Mouse (Mus musculus): ENCODE measurements around the gene Tes.

Tes gene

DNA sequence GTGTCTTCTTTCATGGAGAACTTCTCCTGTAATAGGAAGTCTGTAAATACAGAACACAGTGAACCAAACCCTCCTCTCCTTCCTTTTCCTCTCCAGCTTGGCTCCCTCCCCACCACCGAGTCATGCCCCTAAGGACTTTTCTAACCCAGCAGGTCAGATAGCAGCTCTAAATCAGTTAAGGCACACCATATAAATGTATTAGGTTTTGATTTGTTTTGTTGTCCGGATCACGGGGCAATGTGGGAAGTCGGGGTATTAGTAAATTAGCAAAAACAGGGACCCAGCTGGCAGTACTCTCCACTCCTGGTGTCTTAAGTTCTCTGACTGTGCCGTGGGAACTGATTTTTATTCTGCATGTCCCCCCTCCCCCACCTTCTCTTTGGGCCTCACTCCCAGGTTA lies 14.4 kb downstream of the Tes start:
- no peak for DNase-seq (ENCODE audit: low read depth)

DNA sequence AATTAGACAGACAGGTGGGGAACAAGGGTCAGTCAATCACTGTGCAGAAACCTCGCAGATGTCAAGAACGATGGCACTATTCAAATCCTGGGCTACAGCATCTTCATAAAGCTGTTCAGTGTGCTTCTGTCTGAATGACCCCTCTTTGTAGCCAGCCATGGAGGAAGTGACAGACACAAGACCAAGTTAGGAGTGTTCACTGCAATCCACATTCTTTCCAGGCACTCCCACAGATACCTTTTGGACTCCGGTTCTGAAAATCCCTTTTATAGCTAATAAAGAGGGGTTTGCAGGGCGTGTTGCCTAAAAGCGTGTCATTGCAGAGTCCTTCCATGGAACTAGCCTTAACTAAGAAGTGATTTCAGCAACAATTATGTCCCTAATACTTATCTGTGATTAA lies 14.9 kb downstream of the Tes start:
- DNase-seq (ENCODE audit: low read depth) = no peak

DNA sequence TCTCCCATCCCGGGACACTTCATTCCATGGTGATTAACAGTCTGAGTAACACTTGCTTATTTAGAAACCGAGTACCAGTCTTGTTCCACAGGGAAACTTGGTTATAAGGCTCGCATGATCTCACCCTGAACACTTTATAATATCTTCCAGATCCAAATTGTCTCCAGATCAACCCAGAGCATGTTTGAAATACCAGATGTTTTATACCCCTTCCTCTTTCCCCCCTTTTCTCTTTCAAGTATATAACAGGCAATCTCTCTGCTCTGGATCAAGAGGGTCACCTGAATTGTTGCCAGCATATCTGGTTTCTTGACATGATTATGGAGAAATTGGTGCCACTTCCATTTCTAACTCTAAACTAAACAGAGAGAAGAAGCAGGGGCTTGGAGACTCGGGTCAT lies 17.3 kb downstream of the Tes start:
- peak; percentile 48 for DNase-seq (ENCODE audit: low read depth)

DNA sequence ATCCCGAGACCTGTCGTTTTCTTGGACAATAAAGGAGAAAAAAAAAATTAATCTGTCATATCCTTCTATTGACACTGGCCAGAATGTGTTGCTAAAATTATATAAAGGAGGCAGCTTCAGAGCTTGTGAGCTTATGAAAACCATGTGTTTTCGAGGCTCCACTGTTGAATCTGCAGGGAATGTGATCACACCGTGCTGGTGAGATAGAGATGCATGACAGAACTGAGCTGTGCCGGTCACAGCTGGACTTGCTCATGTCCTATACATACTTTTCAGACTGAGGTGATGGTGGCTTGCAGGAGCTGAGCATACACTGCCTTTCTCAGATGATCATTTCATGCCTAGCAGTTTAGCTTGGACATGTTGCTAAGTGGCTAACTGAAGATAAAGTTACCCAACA lies 17.9 kb downstream of the Tes start:
- peak; percentile 40 for DNase-seq (ENCODE audit: low read depth)

DNA sequence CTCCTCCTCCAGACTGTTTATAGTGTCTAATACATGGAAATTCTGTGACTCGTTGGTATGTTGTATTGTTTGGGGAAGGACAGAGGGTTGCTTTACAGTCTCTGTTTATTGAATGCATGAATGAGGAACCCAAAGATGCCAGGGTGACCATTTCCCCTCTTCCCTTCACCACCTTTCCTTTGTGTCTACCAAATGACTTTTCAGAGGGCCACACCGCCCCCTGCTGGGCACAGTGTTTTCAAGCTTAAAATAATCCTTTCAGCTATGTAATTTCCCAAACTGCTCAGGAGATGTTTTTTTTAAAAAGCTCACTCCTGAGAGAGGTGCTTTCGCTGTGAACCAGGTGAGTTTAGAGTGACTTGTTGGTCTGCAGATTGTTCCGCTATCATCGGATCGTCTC lies 22.5 kb downstream of the Tes start:
- peak; percentile 93 for DNase-seq (ENCODE audit: low read depth)

DNA sequence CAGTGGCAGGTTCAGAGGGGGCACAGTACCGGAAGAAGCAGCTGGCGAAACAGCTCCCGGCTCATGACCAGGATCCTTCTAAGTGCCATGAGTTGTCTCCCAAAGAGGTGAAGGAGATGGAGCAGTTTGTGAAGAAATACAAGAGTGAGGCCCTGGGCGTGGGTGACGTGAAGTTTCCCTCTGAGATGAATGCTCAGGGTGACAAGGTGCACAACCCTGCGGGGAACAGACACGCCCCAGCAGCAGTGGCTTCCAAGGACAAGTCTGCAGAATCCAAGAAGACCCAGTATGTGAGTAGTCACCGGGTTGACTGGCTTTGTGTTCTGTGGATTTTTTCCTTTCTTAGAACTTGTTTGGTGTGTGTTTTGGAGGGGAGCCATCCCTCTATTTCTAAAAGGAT lies 32.4 kb downstream of the Tes start:
- no peak for DNase-seq (ENCODE audit: low read depth)

DNA sequence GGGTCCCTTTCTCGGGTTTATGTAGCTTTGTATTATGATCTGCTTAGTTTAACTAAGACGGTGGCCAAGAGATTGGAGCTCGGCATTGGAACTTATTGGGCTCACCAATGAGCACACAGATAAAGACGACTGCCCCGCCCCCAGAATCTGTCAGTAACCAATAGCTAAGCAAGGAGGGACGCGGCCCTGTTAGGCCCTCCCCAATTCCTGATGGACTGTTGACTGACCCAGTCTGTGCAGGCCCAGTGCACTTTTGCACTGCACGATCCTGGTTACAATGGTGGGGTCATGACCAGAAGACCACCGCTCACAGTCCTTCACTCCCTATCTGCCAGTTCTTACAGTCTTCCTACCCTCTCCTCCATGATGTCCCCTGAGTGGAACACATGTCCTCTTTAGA lies 33.6 kb downstream of the Tes start:
- no peak for DNase-seq (ENCODE audit: low read depth)

DNA sequence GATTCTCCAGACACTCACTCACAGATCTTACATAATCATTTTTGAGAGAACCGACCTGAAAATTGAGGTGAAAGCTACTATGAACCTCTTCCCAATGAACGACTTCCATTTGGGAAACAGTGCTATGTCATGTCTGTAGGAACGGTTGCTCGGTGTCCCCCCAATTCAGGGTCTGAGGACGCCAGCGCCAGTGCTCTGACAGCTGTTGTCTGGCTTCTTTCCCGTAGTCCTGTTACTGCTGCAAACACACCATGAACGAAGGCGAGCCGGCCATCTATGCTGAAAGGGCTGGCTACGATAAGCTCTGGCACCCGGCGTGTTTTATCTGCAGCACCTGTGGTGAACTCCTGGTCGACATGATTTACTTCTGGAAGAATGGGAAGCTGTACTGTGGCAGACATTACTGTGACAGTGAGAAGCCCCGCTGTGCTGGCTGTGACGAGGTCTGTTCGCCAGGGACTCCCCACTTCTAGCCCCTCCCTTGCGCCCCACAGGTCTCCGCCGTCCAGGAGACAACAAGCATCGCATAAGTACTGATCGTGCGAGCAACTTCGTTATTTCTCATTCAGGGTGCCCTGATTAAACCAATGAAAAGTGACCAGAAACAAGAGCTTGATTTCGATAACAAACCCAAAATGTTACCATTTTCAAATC lies 34.7 kb downstream of the Tes start:
- no peak for DNase-seq (ENCODE audit: low read depth)

DNA sequence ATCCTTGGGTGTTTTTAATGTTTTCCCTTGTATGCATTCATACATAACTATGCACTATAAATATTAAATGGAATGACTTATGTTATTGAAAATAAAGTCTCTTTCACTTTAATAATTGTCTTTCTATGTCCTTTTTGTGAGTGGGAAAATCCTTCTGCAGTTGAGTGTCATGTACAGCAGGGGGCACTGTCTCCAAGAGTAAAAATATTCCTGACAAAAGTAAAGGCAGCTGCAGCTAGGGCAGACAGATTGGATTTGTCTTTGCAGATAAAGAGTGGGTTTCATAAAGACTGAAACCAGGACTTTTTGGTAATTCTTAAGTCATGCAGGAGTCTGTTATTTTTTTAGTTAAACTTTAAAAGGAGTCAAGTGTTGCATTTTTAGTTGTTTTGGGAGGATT lies 40.8 kb downstream of the Tes start:
- peak; percentile 90 for DNase-seq (ENCODE audit: low read depth)

DNA sequence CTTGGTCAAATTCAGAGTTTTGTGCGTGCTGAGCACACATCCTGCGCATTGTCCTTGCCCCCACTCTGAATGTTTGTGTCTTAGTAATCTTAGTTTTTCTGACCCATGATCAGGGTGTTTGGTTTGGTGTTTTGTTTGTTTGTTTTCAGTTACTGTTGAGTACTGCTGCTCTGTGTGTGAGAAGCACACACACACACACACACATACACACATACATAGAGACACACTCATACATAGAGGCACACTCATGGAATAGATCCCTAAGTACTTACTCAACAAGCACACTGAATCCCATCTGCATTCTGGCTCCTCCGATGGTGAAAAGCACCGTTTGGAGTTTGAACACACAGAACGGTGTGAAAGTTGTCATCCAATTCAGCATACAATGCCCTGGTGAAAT lies 41.5 kb downstream of the Tes start:
- no peak for DNase-seq (ENCODE audit: low read depth)

DNA sequence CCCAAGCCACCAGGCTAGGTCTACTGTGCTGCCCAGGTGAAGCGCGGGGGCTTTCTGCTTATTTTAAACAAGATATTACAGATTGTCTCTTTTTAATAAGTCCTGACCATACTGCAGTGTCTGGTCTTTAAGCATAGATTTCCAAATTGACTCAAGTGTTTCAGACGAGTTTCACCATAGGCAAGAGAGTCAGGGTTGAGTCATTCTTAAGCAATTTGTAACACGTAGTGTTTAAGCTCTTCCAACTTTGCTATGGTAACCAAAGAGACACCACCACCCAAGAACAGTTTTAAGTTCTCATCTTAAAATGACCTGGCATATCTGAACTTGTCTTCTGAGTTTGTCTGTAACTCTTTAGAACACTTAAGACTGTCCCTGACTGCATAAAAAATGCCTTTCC lies 44.3 kb downstream of the Tes start:
- DNase-seq (ENCODE audit: low read depth) = peak; percentile 86

DNA sequence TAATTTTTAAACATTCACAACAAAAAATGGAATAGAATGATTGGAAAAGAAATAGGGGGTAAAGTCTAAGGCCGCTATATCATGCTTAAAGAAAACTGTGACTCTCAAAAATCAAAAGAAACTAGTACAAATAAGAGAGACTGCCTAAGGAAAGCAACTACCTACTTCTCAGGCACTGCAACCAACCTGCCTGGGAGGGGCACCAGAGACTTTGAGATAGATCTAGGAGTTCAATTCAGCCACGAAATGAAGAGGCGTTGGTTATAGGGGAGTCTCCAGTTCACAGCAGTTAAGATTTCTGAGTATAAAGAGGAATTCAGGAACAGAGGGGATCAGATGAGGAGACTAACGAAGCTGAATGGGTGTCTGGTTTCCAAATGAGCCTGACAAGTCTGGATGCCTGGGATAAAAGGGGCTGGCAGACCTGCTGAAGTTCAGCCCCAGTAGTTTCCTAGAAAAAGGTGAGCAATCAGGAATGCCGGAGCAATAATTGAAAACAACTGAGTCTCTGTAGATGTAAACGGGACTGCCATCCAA lies 45.7 kb downstream of the Tes start:
- DNase-seq (ENCODE audit: low read depth) = peak; percentile 70

DNA sequence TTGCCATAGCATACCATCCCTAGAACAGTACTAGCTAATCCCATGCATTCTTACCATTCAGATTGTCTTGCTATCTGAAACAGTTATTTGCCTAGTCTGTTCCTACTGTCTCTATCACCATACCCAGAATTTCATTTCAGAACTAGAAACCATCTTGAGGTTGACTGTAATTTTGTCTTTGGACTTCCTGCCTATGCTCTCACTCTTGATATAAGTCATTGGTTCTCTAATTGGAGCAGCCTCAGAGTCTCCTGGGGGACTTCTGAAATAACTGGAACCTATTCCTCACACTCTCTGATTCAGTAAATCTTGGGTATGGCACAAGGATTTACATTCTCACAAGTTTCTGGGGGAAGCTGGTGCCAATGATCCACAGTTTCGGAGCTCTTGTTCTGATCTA lies 47.1 kb downstream of the Tes start:
- no peak for DNase-seq (ENCODE audit: low read depth)

DNA sequence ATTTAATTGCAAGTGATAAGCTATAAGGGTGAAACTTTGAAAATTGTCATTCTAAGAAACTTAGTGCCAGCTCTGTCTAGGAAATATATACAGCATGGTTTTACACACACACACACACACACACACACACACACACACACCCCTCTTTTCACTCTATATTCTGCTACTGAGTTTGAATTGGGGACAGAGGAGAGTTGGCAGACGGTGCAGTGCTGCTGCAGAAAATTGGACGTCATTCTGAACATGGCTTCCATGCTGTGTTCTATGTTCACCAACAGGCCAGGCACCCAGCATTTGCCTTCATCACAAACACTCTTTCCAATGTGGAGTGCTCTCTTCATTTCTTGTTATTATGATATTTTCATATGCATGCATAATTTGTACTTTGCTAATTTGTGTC lies 48.0 kb downstream of the Tes start:
- no peak for DNase-seq (ENCODE audit: low read depth)

DNA sequence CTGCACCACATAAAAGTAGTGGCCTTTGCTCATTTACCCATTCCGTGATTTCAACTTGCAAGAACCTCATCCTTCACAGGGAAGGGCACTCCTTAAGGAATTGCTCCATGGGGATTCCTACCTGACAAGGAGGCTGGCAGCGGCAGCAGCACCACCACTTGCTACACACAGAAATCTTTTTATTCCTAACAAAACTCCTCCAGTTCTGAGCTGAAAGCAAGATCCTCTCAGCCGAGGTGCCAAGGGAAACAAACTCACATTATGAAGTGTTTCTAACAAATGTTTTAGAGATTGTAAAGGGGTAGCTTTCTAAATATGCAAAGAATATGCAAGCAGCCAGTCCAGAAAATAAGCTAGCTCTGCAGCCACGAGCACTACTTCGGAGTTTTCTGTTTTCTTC lies 49.6 kb downstream of the Tes start:
- no peak for DNase-seq (ENCODE audit: low read depth)

DNA sequence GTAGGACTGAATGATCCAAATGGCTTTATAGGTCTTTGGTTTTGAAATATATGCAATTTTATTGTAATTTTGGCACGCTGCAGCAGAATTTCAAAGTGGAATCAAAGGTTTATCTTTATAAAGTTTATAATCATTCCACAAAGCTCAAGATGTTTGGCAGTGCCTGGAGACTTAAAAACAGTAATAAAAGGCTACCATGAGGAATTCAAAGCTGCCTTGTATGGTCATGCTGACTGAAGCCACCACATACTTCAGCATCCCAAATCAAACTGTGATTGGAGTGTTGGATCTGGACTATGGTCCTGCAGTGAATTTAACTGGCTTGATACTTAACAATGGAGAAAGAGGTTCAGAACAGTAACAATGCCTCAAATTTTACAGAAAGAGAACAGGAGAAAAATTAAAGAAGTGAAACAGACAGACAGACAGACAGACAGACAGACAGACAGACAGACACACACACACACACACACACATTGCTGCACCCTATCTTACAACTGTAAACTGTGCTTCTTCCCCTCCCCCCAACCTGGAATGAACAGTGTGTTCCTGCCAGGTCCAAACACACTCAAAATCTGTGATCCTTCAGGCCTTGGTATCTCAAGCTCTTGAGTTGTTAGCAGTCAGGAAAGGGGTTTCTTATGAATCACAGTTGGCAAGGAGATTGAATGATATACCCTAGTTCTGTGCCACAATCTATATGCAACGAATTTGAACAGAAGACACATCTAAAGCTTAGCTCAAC lies 50.3 kb downstream of the Tes start:
- peak; percentile 55 for DNase-seq (ENCODE audit: low read depth)

DNA sequence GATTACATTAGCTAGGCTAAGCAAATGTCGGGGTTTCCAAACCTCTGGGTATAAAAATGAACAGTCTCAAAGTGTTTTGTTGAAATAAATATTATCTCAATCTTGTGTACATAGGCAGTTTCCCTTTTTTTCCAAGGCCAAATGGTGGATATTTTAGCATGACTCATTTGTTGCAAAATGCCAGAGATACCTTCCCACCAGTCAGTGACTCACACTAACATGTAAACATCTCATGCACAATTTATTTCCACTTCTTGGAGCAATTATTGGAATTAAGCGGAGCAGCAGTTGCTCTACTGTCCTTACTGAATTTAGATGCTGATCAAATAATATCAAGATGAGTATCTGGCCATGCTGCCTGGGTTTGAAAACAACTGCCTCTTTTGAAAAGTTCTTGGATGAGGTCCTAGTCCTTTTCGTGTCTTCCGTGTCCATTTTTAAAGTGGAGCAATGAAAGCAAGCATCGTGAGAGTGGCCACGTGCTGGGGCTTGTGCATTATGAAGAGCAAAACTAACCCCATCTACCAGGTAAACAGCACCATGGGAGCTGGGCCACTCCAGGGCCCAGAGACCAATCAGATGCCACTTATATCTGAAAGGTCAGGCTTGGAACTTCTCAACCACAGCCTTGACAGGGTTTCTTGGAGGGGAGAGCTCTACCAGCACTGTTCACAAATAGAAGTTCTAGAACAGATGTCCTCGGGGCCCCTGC lies 54.7 kb downstream of the Tes start:
- DNase-seq (ENCODE audit: low read depth) = peak; percentile 87

DNA sequence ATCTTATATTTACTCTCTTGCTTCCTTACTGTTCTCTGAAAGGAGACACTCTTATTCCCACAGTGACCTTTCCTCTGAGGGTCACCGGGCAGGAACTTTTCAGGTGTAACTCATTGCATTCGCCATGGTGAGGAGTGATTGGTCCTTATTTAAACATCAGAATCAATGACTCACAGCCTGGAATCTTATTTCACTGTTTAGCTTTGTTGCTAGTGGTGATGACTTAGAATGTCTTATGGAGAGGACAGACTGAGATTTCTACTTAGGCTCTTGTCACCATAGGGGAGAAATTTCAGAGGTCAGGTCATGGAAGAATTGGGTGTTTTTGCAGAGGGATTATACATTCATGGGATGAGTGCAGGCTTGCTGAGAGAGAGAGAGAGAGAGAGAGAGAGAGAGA lies 75.1 kb downstream of the Tes start:
- no peak for DNase-seq (ENCODE audit: low read depth)

DNA sequence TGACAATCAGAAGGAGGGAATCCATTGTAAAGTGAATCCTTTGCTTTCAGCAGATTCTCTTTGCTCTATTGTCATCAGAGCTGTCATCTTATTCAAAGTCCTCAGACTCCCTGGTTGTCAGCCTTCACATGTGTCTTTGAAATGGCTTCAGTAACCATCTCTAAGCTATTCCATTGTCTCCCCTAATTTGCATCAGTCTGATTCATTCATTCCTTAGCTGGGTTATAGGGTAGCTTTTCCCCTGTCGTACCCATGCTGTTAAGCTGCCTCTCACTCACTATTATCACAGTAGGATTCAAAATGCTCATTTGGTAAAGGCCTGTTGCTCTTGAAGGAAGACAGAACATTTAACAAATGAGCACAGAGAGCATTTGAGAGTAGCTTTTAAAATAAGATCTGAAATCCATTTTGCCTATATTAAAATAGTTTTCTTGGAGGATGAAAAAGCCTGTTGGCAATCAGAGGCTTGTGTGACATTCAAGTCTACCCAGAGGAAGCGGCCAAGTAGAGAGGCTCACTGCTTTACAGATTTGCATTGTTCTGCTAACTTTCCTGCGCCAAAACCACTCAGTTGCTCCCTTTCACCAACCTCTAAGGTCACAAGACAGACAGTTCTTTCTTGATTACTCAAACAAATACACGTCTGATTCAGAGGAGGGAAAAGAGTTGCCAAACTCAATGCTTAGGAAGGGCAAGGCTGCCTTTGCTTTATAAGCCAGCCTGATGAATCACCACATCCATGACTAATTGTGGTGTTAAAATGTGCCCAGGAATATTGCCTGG lies 77.8 kb downstream of the Tes start:
- DNase-seq (ENCODE audit: low read depth) = peak; percentile 93

DNA sequence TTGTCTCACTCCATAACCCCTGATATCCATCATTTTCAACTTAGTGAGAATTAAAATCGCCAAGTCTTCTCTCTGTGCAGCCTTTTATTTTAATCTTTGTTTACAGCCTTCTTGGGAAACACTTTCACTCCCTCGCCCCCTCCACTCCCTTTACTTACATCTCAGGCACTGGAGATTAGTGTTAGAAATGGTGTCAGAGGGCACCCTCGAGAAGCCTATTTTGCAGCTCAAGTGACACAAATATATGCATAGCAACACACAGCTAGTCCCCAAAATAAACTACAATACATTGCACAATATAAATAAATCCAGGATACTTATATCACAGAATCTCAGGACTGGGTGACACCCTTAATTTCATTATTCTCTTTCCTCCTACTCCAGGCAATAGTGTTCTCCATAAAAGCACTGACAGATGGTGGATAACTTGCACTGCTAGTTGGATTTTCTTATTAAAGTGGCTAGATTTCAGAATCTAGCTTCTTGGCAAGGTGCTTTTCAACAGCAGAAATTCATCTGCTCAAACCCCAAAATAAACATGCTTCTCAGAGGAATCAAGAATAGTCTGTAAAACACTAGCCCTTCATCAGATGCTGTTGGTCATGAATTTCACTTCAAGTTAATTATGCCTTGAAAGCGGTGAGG lies 86.2 kb downstream of the Tes start:
- DNase-seq (ENCODE audit: low read depth) = no peak

DNA sequence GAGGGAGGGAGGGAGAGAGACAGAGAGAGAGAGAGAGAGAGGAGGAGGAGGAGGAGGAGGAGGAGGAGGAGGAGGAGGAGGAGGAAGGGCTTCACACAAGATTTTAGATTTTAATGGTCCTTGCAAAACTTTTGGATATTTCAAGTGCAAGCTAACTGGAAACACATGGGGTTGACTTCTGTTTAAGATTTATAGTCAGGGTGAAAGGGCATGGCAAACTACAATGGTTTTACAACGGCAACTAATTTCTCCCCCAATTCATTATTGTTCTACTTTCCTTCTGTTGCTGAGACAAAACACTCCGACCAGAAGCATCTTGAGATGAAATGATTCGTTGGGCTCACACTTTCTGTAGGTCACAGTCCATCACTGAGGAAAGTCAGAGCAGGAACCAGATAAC lies 87.6 kb downstream of the Tes start:
- peak; percentile 56 for DNase-seq (ENCODE audit: low read depth)

All from NIH3T3 (cell line).